Mouse (Mus musculus) bone marrow, adult 2 months (tissue): ENCODE measurements at regions not wholly inside any gene's neighbourhood (a gene's known extent, or its start where the extent isn't known, plus 50 kb on each side); places are given as distances from the start of the nearest gene placed in this dataset.

ENCODE experiments used
- CTCF ChIP-seq: fragments of 200-500 bp; IDR thresholded peaks from 2 replicates; pipeline ENCODE4 v1.5.1; 2011; ENCODE audit warnings: low read length, control low read depth; ENCODE audit not compliant: control insufficient read depth, insufficient read depth
- POLR2A ChIP-seq: fragments of 200-500 bp; IDR thresholded peaks from 2 replicates; pipeline ENCODE4 v1.6.1; 2011; ENCODE audit warnings: low read depth, mild to moderate bottlenecking, control low read depth, low read length, borderline replicate concordance; ENCODE audit not compliant: control insufficient read depth

DNA sequence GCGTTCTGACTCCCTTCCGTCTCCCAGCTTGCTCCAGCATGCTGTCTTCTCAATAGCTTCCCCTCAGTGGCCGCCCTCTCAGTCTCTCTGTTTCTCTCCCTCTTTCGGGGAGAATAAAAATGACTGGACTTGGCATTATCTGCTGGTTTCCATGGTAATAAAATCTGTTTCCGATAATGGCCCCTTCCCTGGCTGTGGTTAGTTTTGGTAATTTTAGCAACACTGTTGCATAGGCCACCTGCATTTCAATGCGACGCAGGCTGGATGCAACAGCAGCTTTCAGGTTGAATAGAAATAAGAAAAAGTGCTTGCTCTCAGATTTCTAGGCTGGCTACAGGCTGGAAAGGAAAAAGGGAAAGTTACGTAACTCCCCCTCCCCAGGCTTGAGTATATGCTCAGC is 133.9 kb upstream of the Zc3h12a start:
- no peak for TF ChIP-seq CTCF
- no peak for TF ChIP-seq POLR2A
